Mouse (Mus musculus): Measurements from ENCODE around the gene Olfr625-ps1. TPM values are rescaled to one million over a fixed set of nuclear protein-coding genes. Genes with fewer than 3 reads are reported as not detected.

Olfr625-ps1 gene
- not detected in 2 replicates for polyA plus RNA-seq (2014; fragmentation: Nextera tagmentation; extraction: Ambion mirVana)

DNA sequence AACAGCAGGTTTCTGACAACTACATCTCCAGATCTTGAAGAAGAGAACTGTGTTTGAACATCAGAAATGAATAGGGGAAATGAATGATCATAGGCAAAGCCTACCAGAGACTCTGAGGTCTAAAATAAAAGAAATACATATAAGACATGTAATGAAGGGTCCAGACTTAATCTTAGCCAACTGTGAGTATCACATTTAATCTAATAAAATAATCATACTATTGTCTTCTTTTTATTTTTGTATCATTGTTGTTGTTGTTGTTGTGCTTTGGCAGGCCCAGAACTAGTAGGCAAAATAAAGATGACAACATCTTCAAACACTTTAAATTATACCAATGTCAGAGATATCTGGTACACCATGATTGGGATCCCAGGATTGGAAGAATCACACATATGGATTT is at the start of gene Olfr625-ps1:
Olfr625-ps1 (plus strand) TSS at position 301 of the 400 bp plus-strand sequence.
- Histone ChIP-seq H3K9ac (ENCODE audit: low read depth, low read length) (no peak within 1 kb of the TSS), H3K27ac (replicated peaks; ENCODE audit: low read depth, low read length) (no peak within 1 kb of the TSS), H3K4me1 (ENCODE audit: control insufficient read depth, insufficient read depth, low read length) (no peaks in the 10 kb centered on the region), H3K27me3 (replicated peaks; ENCODE audit: control insufficient read depth, insufficient read depth, low read length) (no peaks in the 10 kb centered on the region), H3K9me3 (ENCODE audit: control insufficient read depth, low read length) (no peaks in the 10 kb centered on the region), H3K4me2 (ENCODE audit: low read depth, low read length) (no peak within 1 kb of the TSS), H3K36me3 (ENCODE audit: control insufficient read depth, insufficient read depth, low read length) (no peaks in the 10 kb centered on the region), H3K4me3 (ENCODE audit: low read depth, low read length) (no peak within 1 kb of the TSS)
- ATAC-seq (ENCODE audit: low read depth) (no peak), DNase-seq (ENCODE audit: low spot score) (no peak)

DNA sequence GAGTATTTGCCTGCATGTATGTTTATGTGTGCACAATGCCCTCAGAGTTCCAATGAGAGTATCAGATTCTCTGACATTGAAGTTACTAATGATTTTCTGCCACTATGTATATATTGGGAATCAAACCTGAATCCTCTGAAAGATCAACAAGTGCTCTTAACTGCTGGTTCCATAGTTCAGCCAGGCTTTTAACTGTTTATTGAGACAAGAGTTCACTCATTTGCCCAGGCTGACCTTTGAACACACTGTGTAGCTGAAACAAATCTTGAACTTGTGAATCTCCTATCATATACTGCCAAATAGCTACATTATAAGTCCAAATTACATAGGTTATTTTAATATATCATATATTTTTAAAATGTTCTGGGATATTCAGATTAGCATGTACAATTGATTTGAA is 45.7 kb upstream of the Olfr625-ps1 start:
- H3K9ac ChIP-seq (ENCODE audit: low read depth, low read length): no peak overlapping the region
- DNase-seq (ENCODE audit: low spot score) (no peak), ATAC-seq (ENCODE audit: low read depth) (no peak)
- H3K4me2 ChIP-seq (ENCODE audit: low read depth, low read length): no peak overlapping the region
- no peaks in the 10 kb centered on the region for H3K4me1 ChIP-seq (ENCODE audit: control insufficient read depth, insufficient read depth, low read length)
- H3K36me3 ChIP-seq (ENCODE audit: control insufficient read depth, insufficient read depth, low read length): no peaks in the 10 kb centered on the region
- H3K27ac ChIP-seq (replicated peaks; ENCODE audit: low read depth, low read length): no peak overlapping the region
- H3K9me3 ChIP-seq (ENCODE audit: control insufficient read depth, low read length): no peaks in the 10 kb centered on the region
- no peaks in the 10 kb centered on the region for H3K27me3 ChIP-seq (replicated peaks; ENCODE audit: control insufficient read depth, insufficient read depth, low read length)
- no peak overlapping the region for H3K4me3 ChIP-seq (ENCODE audit: low read depth, low read length)

GRCm38 (mm10) chr7:103642602-103643001 is 39.9 kb upstream of the Olfr625-ps1 start, which contains the start of gene Olfr622:
TSS of gene Olfr622 (minus strand) at chr7:103642702.
- no peak within 1 kb of the TSS for H3K27ac ChIP-seq (replicated peaks; ENCODE audit: low read depth, low read length)
- no peak for ATAC-seq (ENCODE audit: low read depth)
- H3K4me2 ChIP-seq (ENCODE audit: low read depth, low read length): no peak within 1 kb of the TSS
- no peak within 1 kb of the TSS for H3K4me3 ChIP-seq (ENCODE audit: low read depth, low read length)
- no peaks in the 10 kb centered on the region for H3K9me3 ChIP-seq (ENCODE audit: control insufficient read depth, low read length)
- no peaks in the 10 kb centered on the region for H3K4me1 ChIP-seq (ENCODE audit: control insufficient read depth, insufficient read depth, low read length)
- H3K36me3 ChIP-seq (ENCODE audit: control insufficient read depth, insufficient read depth, low read length): no peaks in the 10 kb centered on the region
- H3K9ac ChIP-seq (ENCODE audit: low read depth, low read length): no peak within 1 kb of the TSS
- H3K27me3 ChIP-seq (replicated peaks; ENCODE audit: control insufficient read depth, insufficient read depth, low read length): no peaks in the 10 kb centered on the region
- 57% methylated on average over 1 of the region's 1 CpGs for WGBS
- DNase-seq (ENCODE audit: low spot score): no peak

- H3K27me3 ChIP-seq (replicated peaks; ENCODE audit: control insufficient read depth, insufficient read depth, low read length): no peaks in the 10 kb centered on the region
- WGBS: 85% methylated on average over 4 of the region's 4 CpGs
- H3K4me3 ChIP-seq (ENCODE audit: low read depth, low read length): no peak overlapping the region
- H3K4me1 ChIP-seq (ENCODE audit: control insufficient read depth, insufficient read depth, low read length): no peaks in the 10 kb centered on the region
- ATAC-seq (ENCODE audit: low read depth): no peak
- no peak overlapping the region for H3K9ac ChIP-seq (ENCODE audit: low read depth, low read length)
- H3K4me2 ChIP-seq (ENCODE audit: low read depth, low read length): no peak overlapping the region
- no peak overlapping the region for H3K27ac ChIP-seq (replicated peaks; ENCODE audit: low read depth, low read length)
- H3K36me3 ChIP-seq (ENCODE audit: control insufficient read depth, insufficient read depth, low read length): no peaks in the 10 kb centered on the region
- H3K9me3 ChIP-seq (ENCODE audit: control insufficient read depth, low read length): no peaks in the 10 kb centered on the region
- no peak for DNase-seq (ENCODE audit: low spot score)
Observed at GRCm38 (mm10) chr7:103644070-103644469, 38.5 kb upstream of the Olfr625-ps1 start.

DNA sequence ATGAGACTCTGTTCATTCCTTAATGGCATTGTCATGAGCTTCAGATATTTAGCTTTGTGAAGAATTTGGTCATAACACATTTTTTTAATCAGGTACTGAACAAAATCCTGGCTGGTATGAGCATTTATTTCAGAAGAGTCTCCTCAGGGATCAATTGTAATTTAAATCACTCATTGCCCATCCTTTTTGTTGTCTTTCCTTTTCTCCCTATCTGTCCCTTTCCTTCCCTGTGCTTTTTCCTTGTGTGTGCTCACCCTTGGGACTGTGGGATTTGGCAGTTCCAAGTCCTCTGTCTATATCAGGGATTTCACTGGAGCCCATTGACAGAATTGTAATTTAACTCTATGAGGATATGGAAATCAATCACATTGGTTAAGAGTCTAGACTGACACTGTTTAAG is 18.9 kb upstream of the Olfr625-ps1 start, which contains the start of gene Olfr623:
Olfr623 (minus strand) TSS at position 101 of the 400 bp plus-strand sequence.
- no peak for DNase-seq (ENCODE audit: low spot score)
- no peak within 1 kb of the TSS for H3K4me2 ChIP-seq (ENCODE audit: low read depth, low read length)

GRCm38 (mm10) chr7:103671091-103671490 is 11.4 kb upstream of the Olfr625-ps1 start, which contains the start of gene Olfr624:
TSS of gene Olfr624 (minus strand) at chr7:103671191.
- Histone ChIP-seq H3K4me3 (ENCODE audit: low read depth, low read length) (no peak within 1 kb of the TSS), H3K9me3 (ENCODE audit: control insufficient read depth, low read length) (no peaks in the 10 kb centered on the region), H3K4me2 (ENCODE audit: low read depth, low read length) (no peak within 1 kb of the TSS), H3K9ac (ENCODE audit: low read depth, low read length) (no peak within 1 kb of the TSS), H3K4me1 (ENCODE audit: control insufficient read depth, insufficient read depth, low read length) (no peaks in the 10 kb centered on the region), H3K36me3 (ENCODE audit: control insufficient read depth, insufficient read depth, low read length) (no peaks in the 10 kb centered on the region), H3K27ac (replicated peaks; ENCODE audit: low read depth, low read length) (no peak within 1 kb of the TSS), H3K27me3 (replicated peaks; ENCODE audit: control insufficient read depth, insufficient read depth, low read length) (no peaks in the 10 kb centered on the region)
- no peak for ATAC-seq (ENCODE audit: low read depth)
- WGBS: 89% methylated on average over 2 of the region's 2 CpGs
- no peak for DNase-seq (ENCODE audit: low spot score)

More for the DNA sequence above, 18.9 kb upstream of the Olfr625-ps1 start, which contains the start of gene Olfr623:
- no peaks in the 10 kb centered on the region for H3K27me3 ChIP-seq (replicated peaks; ENCODE audit: control insufficient read depth, insufficient read depth, low read length)
- H3K36me3 ChIP-seq (ENCODE audit: control insufficient read depth, insufficient read depth, low read length): no peaks in the 10 kb centered on the region
- no peak within 1 kb of the TSS for H3K9ac ChIP-seq (ENCODE audit: low read depth, low read length)
- no peaks in the 10 kb centered on the region for H3K9me3 ChIP-seq (ENCODE audit: control insufficient read depth, low read length)
- no peak within 1 kb of the TSS for H3K27ac ChIP-seq (replicated peaks; ENCODE audit: low read depth, low read length)
- no peak within 1 kb of the TSS for H3K4me3 ChIP-seq (ENCODE audit: low read depth, low read length)
- H3K4me1 ChIP-seq (ENCODE audit: control insufficient read depth, insufficient read depth, low read length): no peaks in the 10 kb centered on the region
- ATAC-seq (ENCODE audit: low read depth): no peak

- Histone ChIP-seq H3K27me3 (replicated peaks; ENCODE audit: control insufficient read depth, insufficient read depth, low read length) (no peaks in the 10 kb centered on the region), H3K9me3 (ENCODE audit: control insufficient read depth, low read length) (no peaks in the 10 kb centered on the region), H3K4me2 (ENCODE audit: low read depth, low read length) (no peak overlapping the region), H3K36me3 (ENCODE audit: control insufficient read depth, insufficient read depth, low read length) (no peaks in the 10 kb centered on the region), H3K4me3 (ENCODE audit: low read depth, low read length) (no peak overlapping the region), H3K4me1 (ENCODE audit: control insufficient read depth, insufficient read depth, low read length) (no peaks in the 10 kb centered on the region), H3K27ac (replicated peaks; ENCODE audit: low read depth, low read length) (no peak overlapping the region), H3K9ac (ENCODE audit: low read depth, low read length) (no peak overlapping the region)
- ATAC-seq (ENCODE audit: low read depth): no peak
- 90% methylated on average over 4 of the region's 4 CpGs for WGBS
- no peak for DNase-seq (ENCODE audit: low spot score)
Observed at GRCm38 (mm10) chr7:103699469-103699868, 16.9 kb downstream of the Olfr625-ps1 start.

DNA sequence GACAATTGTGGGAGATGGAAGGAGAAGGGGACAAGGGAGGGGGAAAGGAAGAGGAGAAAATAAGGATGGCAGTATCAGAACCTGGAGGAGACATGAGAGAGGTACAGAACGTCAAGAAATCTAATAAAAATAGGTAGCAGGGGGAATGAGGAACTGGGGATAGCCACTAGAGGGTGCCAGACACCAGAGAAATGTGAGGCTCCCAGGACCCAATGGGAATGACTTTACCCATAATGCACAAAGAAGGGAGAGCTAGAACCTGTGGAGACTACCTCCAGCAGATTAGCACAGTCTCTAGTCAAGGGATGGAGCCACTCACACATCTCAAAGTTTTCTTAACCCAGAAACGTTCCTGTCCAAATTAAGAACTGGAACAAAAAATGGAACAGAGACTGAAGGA is 29.5 kb downstream of the Olfr625-ps1 start:
- DNase-seq (ENCODE audit: low spot score) (no peak), ATAC-seq (ENCODE audit: low read depth) (no peak)
- WGBS: 28% methylated on average over 2 of the region's 2 CpGs
- no peak overlapping the region for H3K9ac ChIP-seq (ENCODE audit: low read depth, low read length)
- H3K9me3 ChIP-seq (ENCODE audit: control insufficient read depth, low read length): no peaks in the 10 kb centered on the region
- H3K27ac ChIP-seq (replicated peaks; ENCODE audit: low read depth, low read length): no peak overlapping the region
- H3K4me2 ChIP-seq (ENCODE audit: low read depth, low read length): no peak overlapping the region
- no peaks in the 10 kb centered on the region for H3K4me1 ChIP-seq (ENCODE audit: control insufficient read depth, insufficient read depth, low read length)
- H3K36me3 ChIP-seq (ENCODE audit: control insufficient read depth, insufficient read depth, low read length): no peaks in the 10 kb centered on the region
- H3K4me3 ChIP-seq (ENCODE audit: low read depth, low read length): no peak overlapping the region
- no peaks in the 10 kb centered on the region for H3K27me3 ChIP-seq (replicated peaks; ENCODE audit: control insufficient read depth, insufficient read depth, low read length)

- Histone ChIP-seq H3K36me3 (ENCODE audit: control insufficient read depth, insufficient read depth, low read length) (no peaks in the 10 kb centered on the region), H3K27me3 (replicated peaks; ENCODE audit: control insufficient read depth, insufficient read depth, low read length) (no peaks in the 10 kb centered on the region), H3K9me3 (ENCODE audit: control insufficient read depth, low read length) (no peaks in the 10 kb centered on the region), H3K4me2 (ENCODE audit: low read depth, low read length) (no peak within 1 kb of the TSS), H3K4me3 (ENCODE audit: low read depth, low read length) (no peak within 1 kb of the TSS), H3K27ac (replicated peaks; ENCODE audit: low read depth, low read length) (no peak within 1 kb of the TSS), H3K9ac (ENCODE audit: low read depth, low read length) (no peak within 1 kb of the TSS), H3K4me1 (ENCODE audit: control insufficient read depth, insufficient read depth, low read length) (no peaks in the 10 kb centered on the region)
- no peak for DNase-seq (ENCODE audit: low spot score)
- no peak for ATAC-seq (ENCODE audit: low read depth)
Observed at GRCm38 (mm10) chr7:103714371-103714770, 31.9 kb downstream of the Olfr625-ps1 start, which contains the start of gene Olfr243. TSS of gene Olfr243 (plus strand) at chr7:103714671.
